Mouse (Mus musculus): Measurements from ENCODE around the gene Eri3.
A peak's percentile ranks its signal among the peaks of the same experiment; 100 is the strongest.

The Eri3 gene

DNA sequence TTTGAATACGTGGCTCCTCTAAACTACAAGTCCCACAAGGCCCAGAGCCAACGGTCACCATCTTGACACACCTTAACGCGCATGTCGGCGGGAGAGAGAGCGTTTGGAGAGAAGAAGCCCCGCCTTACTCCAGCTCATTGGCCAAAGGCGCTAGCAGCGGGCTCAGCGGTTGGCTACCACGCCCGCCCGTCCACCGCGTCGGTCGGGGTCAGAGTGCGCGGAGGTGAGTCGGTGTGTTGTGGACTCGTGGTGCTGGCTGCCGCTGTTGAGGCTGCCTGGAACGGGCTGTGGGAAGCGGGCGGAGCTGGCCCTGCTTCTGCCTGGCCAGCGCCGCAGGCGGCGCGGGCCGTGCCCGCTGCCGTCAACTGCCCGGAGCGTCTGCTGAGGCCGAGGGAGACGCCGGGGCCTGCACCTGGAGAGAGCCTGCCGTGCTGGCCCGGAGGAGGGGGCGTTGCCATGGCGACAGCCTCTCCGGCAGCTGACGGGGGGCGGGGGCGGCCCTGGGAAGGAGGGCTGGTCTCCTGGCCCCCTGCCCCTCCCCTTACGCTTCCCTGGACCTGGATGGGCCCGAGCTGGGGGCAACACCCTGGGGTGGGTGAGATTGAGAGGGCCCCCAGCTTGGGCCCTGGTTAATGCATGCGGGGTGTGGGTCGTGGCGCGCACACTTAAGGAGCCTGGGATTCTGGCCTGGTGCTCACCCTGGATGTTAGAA, at the start of gene Eri3:
Gene Eri3, plus strand, starts transcription at position 226 of the 712 bp plus-strand sequence.
- peak; percentile 98 to 99 for DNase-seq

DNA sequence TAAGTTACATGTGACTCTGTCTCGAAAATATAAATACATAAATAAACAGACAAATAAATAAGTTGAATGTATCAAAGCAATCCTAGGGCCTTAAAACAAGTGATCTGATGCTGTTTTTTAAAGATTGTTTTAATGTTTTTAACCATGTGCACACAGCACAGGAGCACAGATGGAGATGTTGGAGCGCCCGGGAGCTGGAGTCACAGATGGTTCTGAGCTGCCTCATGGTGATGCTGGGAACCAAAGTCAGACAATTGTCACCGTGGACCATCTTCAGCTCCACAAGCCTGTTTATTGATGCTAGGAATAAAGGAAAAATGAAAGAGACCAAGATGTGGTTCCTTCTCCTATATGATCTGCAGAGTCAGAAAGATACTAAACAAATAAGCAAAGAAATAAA, 31.9 kb upstream of the Eri3 start:
- no peak for DNase-seq

DNA sequence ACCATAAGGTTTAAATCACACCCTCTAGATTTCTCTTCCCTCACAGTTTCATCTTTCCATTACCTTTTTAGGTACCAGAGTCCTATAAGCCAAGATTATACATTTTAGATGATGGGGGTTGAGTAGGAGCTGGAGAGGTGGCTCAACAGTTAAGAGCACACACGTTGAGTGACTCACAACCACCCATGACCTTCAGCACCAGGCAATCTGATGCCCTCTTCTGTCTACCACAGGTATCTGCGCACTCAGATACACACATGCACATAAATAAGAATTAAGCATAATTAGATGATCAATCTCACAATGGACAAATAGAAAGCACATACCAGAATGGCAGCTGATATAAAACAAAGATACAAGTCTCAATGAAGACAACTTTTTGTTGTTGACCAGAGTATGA, 28.8 kb upstream of the Eri3 start:
- no peak for DNase-seq

DNA sequence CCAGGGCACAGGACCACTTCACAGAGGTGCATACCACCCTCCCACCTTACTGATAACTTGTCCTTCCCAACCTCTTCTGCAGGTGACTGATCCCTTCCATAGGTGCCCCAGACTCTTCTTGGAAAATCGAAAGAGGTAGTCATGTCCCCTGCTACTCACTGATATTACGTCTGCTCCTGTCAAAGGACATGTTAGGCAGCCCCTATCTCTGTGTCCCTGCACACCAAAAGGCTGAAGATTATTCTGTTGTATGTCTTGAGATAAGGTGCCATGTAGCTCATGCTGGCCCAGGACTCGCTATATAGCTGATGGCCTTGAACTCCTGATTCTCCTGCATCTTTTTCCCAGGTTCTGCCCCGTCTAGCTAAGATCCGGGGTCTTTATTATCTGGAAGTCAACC, 24.2 kb upstream of the Eri3 start:
- no peak for DNase-seq

DNA sequence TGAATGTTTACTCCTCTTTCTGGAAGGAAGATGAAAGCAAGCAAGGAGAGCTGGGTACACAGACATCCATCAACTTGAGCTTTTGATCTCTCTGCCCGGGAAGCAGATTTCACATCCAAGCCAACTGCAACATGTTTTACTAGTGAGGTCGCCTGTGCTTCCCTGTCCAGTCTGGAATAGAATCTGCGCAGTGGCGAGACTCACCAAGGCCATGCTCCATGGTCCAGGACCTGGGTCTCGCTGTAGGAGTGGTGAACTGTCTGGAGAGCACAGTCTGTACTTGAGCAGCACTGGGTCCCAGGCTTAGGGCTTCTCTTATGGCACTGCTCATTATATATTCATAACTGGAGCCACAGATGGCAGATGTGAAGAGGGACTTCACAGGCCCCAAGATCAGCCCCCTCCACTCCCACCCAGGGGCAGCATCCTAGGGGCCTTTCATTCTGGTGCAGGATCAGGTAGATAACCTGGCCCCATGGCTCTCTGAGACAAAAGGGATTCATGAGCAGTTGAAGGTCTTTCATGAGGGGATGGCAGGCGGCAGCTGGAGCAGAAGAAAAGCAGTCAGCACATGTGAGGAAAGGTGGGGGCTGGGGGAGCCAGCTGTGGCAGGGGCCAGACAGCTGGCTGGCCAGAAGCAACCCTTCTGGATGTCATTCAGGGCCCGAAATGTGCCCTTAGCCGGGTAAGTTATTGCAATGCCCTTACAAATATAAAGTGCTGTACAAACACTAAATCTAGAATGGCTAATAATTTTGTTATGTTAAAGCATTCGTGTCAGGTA, 22.9 kb upstream of the Eri3 start:
- no peak for DNase-seq

DNA sequence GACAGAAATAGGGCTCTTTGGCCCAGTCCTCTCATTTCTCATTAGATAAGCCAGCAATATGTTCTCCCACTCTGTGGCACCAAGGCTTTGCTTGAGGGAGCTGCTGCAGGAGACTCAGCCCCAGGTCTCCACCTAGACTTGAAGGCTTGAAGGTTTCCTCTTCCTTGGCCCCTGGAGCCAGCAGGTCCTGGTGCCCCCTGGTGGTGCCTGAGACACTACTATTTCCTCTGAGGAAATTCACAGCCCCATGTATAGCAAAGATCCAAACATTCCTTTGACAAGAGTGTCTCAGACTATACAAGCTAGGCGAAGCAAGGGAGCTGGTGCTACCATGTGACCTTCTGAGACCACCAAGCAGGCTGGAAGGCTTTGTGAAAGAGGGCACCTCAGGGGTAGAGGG, 22.2 kb upstream of the Eri3 start:
- peak; percentile 19 to 33 for DNase-seq

DNA sequence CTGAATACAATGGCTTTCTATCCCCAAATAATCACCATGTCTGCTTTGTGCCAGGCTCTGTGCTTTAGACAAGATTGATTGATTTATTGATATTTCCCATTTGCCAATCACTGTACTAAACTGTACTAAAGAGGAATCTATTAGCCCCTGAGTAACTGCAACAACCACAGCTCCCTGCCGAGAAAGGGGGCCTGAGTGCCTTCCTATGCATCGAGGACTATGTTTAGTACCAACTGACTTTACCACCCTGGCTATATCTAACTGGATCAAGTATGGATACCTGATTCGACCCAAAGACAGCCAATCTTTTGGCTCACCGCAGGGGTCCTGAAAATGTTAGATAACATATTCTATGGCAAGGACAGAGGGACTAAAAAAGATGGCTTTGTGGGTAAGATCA, 20.3 kb upstream of the Eri3 start:
- DNase-seq, result no peak

DNA sequence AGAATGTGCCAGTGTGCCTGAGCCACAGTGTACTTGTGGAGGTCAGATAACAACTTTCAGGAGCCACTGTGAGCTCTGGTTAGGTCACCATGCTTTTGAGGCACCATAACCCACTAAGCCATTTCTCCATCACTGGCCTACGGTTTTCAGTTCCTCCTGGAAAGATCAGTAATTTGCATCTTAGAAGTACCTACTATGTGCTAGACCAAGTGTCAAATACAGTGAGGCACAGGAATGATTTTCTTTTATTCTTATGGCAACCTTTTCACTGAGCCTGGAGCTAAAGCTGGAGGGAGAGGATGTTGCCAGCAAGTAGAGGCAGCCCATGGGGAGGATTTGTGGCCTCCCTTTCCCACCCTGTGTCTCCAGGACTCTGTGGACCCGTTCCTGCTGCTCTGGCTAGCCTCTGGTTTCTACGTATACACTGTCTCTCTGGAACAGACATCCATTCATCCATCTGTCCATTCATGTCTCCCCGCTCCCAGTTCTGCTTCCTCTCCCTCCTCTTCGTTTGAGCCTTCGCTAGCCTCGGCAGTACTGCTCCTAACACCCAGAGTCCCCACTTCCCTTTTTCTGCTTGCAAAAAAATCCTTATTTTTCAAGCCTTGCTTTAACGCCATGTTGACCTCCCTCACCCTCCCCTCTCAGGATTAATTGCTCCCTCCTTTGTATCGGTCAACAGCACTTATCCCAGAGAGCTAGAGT, 14.5 kb upstream of the Eri3 start:
- DNase-seq, result no peak

DNA sequence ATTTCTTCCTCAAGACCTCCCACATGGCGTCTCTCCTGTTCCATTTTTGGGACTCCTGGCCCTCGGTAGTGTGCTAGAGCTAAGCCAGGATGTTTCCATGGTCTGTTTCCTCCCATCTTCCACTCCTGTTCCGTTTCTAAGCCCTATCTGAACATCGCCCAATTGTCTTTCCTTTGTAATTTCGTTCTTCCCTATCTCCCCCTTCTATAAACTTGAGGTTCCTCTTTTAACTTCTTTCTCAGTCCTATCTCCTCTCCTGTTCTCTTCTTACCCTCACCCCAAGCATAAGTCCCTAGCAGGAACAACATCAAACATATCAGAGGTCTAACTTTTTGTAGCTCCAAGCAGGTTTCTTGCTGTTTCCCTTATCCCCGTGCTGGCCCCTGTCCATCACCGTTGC, 13.2 kb upstream of the Eri3 start:
- no peak for DNase-seq

DNA sequence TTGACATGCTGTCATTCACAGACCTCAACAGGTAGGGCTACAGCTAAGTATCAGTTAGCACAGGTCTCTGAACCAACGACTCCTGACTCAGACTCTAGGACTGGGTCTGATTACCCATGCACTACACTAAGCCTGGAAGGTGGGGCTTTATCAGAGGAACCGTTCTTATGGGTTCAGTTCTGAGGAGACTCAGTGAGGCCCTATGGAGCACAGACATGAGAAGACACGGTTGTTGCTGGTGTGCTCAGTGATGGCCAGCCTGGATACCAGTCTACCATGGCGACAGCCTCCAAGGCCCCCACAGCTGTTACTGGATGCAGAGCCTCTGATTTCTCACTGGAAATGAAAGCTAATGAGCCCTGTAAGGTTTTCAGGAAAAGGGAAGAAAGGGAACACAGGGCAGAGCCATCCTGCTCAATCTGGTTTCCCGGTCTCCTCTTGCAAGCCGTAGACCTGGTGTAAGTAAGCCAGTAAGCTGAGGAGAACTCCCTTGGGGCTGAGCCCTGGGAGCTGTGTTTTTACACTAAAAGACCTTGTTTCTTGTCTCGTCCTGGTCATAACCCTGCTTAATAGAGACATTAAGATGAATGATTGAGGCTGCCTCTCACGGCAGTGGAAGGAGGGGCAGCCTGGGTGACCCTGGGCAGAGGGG, 10.7 kb upstream of the Eri3 start:
- no peak for DNase-seq

DNA sequence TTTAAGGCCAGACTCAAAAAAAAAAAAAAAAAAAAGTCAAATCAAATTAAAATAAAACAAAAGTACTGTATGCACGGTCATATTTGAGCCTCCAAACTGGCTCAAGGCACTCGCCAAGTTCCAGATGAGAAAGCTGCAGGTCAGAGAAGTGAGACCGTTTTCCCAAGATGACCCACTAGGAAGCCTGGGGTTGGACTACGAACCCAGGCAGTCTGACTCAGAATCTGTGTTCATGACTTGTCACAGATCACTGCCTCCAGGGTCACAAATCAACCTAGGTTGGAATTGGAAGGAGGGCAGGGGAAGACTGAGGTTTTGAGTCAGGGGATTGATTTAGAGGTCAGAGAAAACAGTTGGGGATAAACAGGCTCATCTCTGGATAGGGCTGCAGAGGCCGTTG, 9.6 kb upstream of the Eri3 start:
- no peak for DNase-seq

DNA sequence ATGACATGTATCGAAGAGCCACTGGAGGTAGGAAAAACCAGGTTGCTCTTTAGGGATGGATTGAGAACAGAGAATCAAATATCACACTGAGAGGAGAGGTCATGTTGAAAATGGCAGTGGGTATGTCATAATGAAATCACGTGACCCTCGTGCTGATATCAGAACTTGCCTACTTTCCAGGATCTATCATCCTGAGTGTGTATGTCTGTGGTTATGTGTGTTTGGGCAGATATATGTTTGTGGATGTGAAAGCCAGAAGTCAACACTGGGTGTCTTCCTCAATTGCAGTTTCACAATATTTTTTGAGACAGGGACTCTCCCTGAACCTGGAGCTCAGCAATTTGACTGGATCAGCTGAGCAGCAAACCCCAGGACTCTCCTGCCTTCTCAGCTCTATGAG, 4.7 kb upstream of the Eri3 start:
- DNase-seq, result no peak

DNA sequence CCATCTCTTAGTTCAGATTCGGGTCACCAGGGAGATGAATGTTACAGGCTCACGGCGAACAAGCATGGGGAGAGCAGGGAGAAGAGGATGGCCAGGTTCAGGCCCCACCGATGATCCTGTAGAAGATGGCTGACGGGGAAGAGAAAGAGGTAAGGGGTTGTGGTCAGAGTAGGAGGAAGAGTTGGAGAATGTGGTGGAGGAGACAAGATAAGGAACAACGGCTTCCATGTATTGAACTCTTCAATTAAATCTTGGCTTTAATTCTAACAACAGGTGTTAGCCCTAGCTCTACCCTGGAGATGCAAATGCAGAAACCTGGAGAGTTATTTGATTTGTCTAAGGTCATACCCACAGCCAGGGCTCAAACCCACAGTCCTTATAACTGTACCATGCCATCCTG, 3.5 kb upstream of the Eri3 start:
- DNase-seq, result no peak

DNA sequence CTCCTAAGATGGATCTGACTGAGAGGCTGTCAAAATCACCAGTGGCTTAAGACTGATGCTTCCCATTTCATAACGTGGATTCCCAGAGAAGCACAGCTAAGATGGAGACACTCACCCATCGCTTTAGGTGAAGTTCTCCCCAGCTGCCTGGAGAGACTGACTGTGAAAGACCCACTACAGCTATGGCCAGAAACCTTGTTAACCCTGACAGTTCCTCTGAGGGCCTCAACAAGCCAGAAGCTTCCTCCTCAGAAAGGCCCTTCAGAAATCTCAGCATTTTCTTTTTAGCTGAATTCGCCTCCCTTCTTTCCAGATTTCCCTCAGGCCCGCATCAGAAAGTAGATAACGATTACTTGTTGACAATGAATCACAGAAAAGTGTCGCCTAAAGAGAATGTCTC, 589 bp upstream of the Eri3 start:
- DNase-seq, result no peak

DNA sequence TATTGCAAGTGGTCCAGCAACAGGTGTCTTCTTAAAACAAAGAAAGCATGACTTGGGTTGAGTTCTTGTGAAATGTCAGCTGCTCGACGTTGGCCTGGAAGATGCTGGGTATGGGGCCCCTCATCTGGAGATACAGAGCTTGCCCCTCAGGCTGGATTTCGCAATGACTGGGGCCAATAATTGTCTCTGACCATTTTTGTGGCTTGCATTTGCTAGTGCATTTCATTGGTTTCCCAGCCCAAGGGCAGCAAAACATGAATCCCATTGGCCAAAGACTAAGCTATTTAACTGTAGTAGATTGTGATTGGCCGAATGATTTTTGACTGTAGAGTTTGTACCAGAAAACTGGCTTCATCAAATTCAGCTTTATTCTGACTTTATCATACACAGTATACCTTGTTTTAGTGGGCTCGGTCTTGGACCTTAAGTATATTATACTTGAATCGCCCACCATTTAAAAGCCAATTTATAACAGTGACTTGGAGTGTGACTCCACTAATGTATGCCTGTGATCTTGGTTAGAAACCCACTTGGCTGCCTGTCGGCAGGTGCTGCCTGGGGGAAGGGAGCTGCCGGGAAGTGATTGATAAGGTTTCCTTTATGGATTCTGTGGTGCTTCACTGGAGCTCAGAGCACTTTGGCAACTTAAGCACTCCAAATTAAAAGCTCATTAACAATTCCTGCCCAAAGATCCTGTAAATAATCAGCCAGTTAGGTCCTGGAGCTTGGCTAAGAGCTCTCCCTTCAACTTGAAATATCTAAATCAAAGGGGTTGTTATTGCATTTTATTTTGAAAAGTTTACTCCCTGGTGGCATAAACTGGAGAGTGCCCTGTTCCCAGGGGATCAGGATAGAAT, 1.2 kb downstream of the Eri3 start:
- DNase-seq, result no peak

DNA sequence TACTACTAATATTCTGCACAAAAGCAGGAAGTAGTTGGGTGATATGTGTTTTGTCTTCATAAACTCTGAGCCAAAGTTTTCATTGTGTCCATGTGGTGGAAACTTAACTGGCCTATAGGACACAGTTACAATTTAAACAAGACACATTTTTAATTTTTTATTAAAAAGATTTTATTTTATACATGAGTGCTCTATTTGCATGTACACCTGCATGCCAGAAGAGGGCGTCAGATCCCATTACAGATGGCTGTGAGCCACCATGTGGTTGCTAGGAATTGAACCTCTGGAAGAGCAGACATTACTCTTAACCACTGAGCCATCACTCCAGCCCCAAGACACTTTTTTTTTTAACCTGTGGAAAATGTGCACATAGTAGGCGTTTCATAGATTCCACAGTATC, 5.3 kb downstream of the Eri3 start:
- DNase-seq, result no peak

DNA sequence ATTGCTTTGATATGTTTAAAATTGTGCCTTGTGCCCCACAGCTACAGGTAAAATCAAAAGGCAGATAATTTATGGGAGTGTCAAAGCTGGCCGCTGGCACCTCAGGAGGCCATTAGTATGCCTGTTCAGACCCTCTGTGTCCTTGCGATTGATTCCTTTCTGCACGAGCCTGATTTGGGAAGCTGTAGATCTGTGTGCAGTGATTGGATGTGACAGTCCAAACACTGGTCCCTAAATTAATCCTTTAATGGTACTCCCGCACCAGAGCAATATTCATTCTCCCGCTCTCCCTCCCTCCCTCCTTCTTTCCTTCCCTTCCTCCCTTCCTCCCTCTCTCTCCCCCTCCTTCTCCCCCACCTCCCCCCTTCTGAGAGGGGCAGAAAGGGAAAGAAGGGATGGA, 6.2 kb downstream of the Eri3 start:
- DNase-seq, result no peak

DNA sequence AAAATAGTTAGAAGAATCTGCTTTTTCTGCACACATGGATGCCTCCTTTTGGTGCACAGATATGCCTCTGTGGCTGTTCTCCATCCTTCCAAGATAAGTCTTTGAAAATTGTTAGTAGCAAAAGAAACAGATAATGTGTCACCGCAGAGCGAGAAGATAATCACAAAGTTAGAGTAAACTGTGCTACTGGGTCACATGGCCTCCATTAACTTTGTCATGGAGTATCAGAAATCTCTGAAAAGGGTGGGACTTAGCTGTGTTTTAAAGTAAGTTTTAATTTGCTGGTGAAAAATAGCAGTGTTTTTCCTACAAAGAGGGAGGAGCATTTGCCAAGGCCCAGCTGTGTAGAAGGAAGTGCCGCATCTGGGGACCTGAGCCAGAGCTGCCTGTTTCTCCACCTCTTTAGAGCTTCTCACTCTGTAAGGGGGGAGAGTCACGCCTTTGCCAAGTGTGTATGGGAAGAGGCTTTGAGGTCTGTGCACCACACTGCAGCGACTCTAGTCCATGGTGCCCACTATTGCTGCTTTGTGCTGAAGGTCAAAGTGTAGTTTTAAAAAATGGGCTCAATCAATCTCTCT, 7.0 kb downstream of the Eri3 start:
- DNase-seq, result no peak

DNA sequence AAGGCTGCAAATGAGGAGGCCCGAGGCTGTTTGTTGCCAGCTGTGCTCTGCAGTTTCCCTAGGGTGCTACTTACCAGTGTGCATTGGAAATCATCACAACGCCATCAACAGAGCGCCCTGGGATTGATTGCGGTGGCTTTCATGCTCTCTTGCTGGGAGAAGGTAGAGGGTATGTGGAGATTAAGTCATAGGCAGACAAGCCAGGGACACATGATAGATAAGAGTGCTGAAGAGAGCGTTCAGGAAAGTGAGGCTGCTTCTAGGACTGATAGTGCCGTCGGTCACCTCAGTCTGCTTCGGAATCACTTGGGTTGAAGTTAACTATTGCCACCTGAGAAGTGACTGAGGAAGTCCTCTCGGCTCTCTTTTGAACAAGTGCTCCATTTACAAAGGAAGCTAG, 13.8 kb downstream of the Eri3 start:
- no peak for DNase-seq

DNA sequence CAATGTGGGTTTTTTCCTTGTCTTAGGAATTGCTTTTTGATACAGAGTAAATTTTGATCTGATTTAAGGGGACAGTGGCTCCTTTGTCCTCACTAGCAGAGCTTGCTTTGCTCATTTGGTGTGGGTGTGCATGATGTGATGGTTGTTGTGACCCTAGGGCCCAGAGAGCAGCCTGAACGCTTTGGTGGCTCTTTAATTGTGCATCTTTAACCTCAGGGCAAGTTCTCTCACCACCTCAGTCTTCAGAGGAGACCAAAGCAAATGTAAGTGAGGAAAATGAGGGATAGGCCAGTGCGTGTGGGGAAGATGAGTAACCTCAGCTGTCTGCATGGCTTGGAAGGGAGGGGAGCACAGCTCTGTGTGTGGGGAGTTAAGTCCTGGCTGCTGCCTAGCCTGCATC, 18.7 kb downstream of the Eri3 start:
- no peak for DNase-seq

DNA sequence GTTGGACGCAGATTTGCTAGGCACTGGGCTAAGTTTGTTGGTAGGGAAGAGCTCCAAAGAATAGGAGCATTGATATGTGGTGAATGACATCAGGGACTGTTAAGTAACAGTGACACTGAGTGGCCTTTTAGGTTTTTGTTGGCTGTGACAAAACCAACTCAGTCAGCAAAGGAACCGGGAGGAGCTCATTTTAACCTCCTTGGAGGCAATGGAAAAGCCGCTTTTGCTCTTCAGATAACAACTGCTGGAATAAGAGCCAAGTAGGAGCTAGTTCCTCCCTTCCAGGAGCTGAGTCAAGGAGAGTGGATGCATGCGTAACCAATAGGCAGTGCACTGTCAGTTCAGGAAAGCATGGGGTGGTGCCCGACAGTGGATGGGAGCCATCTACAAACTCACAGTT, 20.8 kb downstream of the Eri3 start:
- DNase-seq, result no peak

DNA sequence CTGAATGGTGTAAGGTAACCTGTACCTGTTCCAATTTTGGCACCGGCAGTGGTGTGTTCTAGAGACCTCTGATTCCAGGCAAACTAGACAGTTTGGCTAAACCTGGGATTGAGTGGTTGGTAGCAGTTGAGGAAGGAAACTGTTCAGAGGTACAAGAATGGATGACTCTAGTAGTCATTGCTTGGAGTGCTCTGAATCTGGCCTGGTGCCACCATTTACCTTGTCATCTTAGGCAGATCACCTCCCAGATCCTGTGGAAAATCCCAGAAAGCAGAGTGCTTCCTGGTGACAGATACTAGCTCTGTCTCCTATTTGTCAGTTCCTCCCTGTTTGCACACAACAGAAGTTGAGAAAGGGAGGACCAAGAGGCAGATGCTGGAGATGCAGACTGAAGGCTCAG, 27.4 kb downstream of the Eri3 start:
- DNase-seq, result no peak

All from lung, adult 18-20 months (tissue).